Mouse (Mus musculus) cerebellum, adult 2 months (tissue): ENCODE data around the gene Cish.

Experiments
- CTCF ChIP-seq: fragments of 200-500 bp; IDR thresholded peaks from 2 replicates; pipeline ENCODE4 v1.5.1; 2011; ENCODE audit warnings: low read depth, mild to moderate bottlenecking, control low read depth, low read length, moderate library complexity, borderline replicate concordance; ENCODE audit not compliant: insufficient read depth
- POLR2A ChIP-seq: fragments of 200-500 bp; IDR thresholded peaks from 2 replicates; pipeline ENCODE4 v1.6.1; 2011; ENCODE audit warnings: low read length, control low read depth, borderline replicate concordance; ENCODE audit not compliant: insufficient read depth

DNA sequence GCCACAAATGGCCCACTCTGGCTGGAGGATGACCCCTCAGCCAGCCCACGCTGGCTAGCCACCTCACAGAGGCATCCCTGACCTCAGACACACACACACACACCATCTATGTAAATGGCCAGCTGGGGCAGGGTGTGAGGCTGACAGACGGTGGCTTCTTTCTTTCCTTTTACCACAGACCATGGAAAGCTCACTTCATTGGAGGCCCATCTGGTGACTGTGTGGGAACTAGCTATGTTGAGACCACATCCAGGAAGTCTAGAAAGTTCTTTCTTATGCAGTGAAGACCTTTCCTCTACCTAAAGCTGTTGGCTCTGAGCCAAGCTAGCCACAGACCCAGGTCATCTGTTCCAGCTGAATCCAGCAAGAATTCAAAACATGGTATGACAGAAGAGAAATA lies 37.9 kb downstream of the Cish start:
- TF ChIP-seq CTCF, result no peak
- no peak for TF ChIP-seq POLR2A
